Mouse (Mus musculus): ENCODE results near the gene Capn12.

- TF ChIP-seq CTCF (conservative IDR thresholded peaks at IDR 0.05; ENCODE audit: insufficient read depth, insufficient read length, low read depth, low read length), result no peak
- no peak for TF ChIP-seq POLR2A (IDR thresholded peaks at IDR 0.05; ENCODE audit: low read depth, low read length)
Observed at GRCm38 (mm10) chr7:28923865-28924291, 42.7 kb downstream of the Capn12 start.
